Mouse (Mus musculus) MEL-GATA-1-ER (cell line): ENCODE results near the gene Cd9.

Experiments used
- DNase-seq: peaks from one replicate; pipeline ENCODE4 v3.0.0-alpha.2; 2012; ENCODE audit warnings: low read depth; ENCODE audit errors: extremely low read depth

The Cd9 gene

GRCm38 (mm10) chr6:125434735-125435518, 59.7 kb downstream of the Cd9 start:
- no peak for DNase-seq

- peak; percentile 81 for DNase-seq
Observed at GRCm38 (mm10) chr6:125433704-125434447, 60.7 kb downstream of the Cd9 start.

GRCm38 (mm10) chr6:125433257-125433656, 61.3 kb downstream of the Cd9 start:
- no peak for DNase-seq

GRCm38 (mm10) chr6:125432522-125432921, 62.1 kb downstream of the Cd9 start:
- DNase-seq = no peak

- no peak for DNase-seq
Observed at GRCm38 (mm10) chr6:125430982-125431381, 63.6 kb downstream of the Cd9 start.

- no peak for DNase-seq
Observed at GRCm38 (mm10) chr6:125430358-125430958, 64.1 kb downstream of the Cd9 start.

GRCm38 (mm10) chr6:125429741-125430140, 64.8 kb downstream of the Cd9 start:
- no peak for DNase-seq

- peak; percentile 63 for DNase-seq
Observed at GRCm38 (mm10) chr6:125426383-125427360, 67.9 kb downstream of the Cd9 start.

GRCm38 (mm10) chr6:125425205-125426090, 69.1 kb downstream of the Cd9 start:
- no peak for DNase-seq

GRCm38 (mm10) chr6:125424156-125424555, 70.4 kb downstream of the Cd9 start:
- no peak for DNase-seq

- no peak for DNase-seq
Observed at GRCm38 (mm10) chr6:125423507-125423906, 71.1 kb downstream of the Cd9 start.

GRCm38 (mm10) chr6:125423099-125423498, 71.5 kb downstream of the Cd9 start:
- DNase-seq = no peak

GRCm38 (mm10) chr6:125422051-125422822, 72.4 kb downstream of the Cd9 start:
- DNase-seq = peak; percentile 65

GRCm38 (mm10) chr6:125420458-125421063, 74.0 kb downstream of the Cd9 start:
- DNase-seq = no peak

- DNase-seq = peak; percentile 71
Observed at GRCm38 (mm10) chr6:125418744-125419143, 75.8 kb downstream of the Cd9 start.

- DNase-seq = no peak
Observed at GRCm38 (mm10) chr6:125413326-125413725, 81.3 kb downstream of the Cd9 start.

- no peak for DNase-seq
Observed at GRCm38 (mm10) chr6:125411661-125412060, 82.9 kb downstream of the Cd9 start.

- no peak for DNase-seq
Observed at GRCm38 (mm10) chr6:125410995-125411547, 83.5 kb downstream of the Cd9 start.

GRCm38 (mm10) chr6:125410551-125410950, 84.0 kb downstream of the Cd9 start:
- DNase-seq = no peak
